Mouse (Mus musculus): ENCODE results near the gene Zfp644.

DNA sequence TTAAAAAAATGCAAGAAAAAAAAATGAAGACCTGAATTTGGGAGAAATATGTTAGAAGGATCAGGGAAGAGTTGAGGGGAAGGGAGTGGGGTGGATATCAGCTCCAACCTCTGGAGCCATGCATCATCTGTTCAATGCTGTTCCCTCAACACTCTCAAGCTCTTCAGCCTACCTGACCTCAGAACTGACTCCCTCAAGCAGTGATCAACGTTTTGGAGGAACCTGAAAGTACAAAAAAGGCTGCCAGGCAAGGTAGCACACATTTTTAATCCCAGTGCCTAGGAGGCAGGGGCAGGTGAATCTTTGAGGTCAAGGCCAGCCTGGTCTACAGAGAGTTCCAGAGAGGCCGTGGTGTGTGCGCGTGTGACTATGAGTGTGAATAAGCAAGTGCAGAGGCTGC lies 88.3 kb downstream of the Zfp644 start, which contains the start of gene Gm17304:
- TF ChIP-seq CTCF (IDR thresholded peaks at IDR 0.05; ENCODE audit: control insufficient read depth, insufficient read depth, insufficient replicate concordance, low read depth, low read length) = no peak
- TF ChIP-seq POLR2A (IDR thresholded peaks at IDR 0.05; ENCODE audit: control insufficient read depth, low read depth, low read length) = no peak

Measured in testis, adult 2 months (tissue).